ENCODE assay signal across 9 mouse cellular contexts in the genomic region with DNA sequence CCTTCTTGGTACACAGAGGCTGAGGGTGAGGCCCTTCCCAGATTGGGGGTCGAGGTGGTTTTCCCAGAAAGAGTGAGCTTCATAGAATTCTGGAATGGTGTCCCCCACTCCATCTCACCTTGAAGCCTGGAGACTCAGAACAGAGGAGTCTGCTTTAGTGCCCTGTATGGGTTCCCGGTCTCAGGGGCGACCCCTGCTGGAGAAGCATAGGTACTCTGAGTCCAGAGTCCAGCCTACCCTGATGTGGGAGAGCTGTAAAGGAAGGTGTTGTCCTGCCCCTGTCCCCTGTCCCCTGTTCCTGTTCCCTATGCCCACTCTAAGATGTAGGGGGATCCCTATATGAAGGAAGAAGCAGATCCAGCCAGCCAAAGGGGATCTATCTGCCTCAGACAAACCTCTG.
DNase-seq lines count a peak whose midpoint lies in the region; ATAC-seq and TF ChIP-seq lines count a peak whose summit lies in the region.
"Had no signal": no experiment of that assay in that cellular context is flagged by ENCODE, and none has a peak within 500 bp of the region (broad histone marks: within the 10 kb centered on the region; RNA-seq: fewer than 3 reads in every experiment).

No protein-coding gene starts in this region.

- TF ChIP-seq CTCF in hindbrain, postnatal 0 days (IDR thresholded peaks at IDR 0.05; ENCODE audit: low read depth), result peak; percentile 80

- WGBS in hindbrain, postnatal 0 days, result 11% methylated on average over 3 of the region's 3 CpGs

- no peaks in the 10 kb centered on the region for H3K9me3 ChIP-seq in hindbrain, postnatal 0 days (ENCODE audit: low read length)
- H3K9me3 ChIP-seq: neural tube, embryonic 12.5 days had no signal

- no peak overlapping the region for H3K9ac ChIP-seq in hindbrain, postnatal 0 days (replicated peaks; ENCODE audit: low read length)
- H3K9ac ChIP-seq: neural tube, embryonic 12.5 days had no signal

- 0 out of 2 replicates have a peak, but pooled peaks have one; percentile 40 for ATAC-seq in hindbrain, postnatal 0 days

- DNase-seq in layer of hippocampus, adult 11-12 months (ENCODE audit: low spot score), result peak; percentile 52
- DNase-seq in layer of hippocampus, postnatal 14 days (ENCODE audit: low spot score in 2 of 2), result no peak
- DNase-seq in NIH3T3 (ENCODE audit: low read depth), result peak; percentile 79
- DNase-seq in cerebellum, postnatal 10 days, result peak; percentile 79 to 81
- DNase-seq in hindbrain, postnatal 0 days (ENCODE audit: low spot score), result peak; percentile 49
- peak; percentile 38 to 57 for DNase-seq in lung, adult 18-20 months
- DNase-seq in retina, postnatal 7 days (ENCODE audit: low read depth, low spot score), result peak; percentile 41
- no peak for DNase-seq in frontal cortex, postnatal 36 days (ENCODE audit: low spot score in 2 of 2)

- H3K36me3 ChIP-seq in hindbrain, postnatal 0 days (ENCODE audit: insufficient read depth, low read length), result no peaks in the 10 kb centered on the region
- H3K36me3 ChIP-seq: neural tube, embryonic 12.5 days had no signal

- H3K27me3 ChIP-seq in hindbrain, postnatal 0 days (ENCODE audit: insufficient read depth, low read length), result no peaks in the 10 kb centered on the region
- H3K27me3 ChIP-seq: neural tube, embryonic 12.5 days had no signal

- H3K4me2 ChIP-seq in hindbrain, postnatal 0 days (ENCODE audit: low read depth, low read length), result no peak overlapping the region
- H3K4me2 ChIP-seq: neural tube, embryonic 12.5 days had no signal

- no peak overlapping the region for H3K4me3 ChIP-seq in hindbrain, postnatal 0 days (ENCODE audit: low read length)
- H3K4me3 ChIP-seq: neural tube, embryonic 12.5 days had no signal

- H3K27ac ChIP-seq in hindbrain, postnatal 0 days, result no peak overlapping the region
- H3K27ac ChIP-seq: neural tube, embryonic 12.5 days had no signal

- no peaks in the 10 kb centered on the region for H3K4me1 ChIP-seq in hindbrain, postnatal 0 days (ENCODE audit: insufficient read depth, low read length)
- H3K4me1 ChIP-seq: neural tube, embryonic 12.5 days had no signal

Comparison
In these comparisons a context has a peak if more than half of its experiments do, and no peak if none do; other contexts are left out.
1. DNase-seq: peak in layer of hippocampus, adult 11-12 months (single experiment), NIH3T3 (single experiment), cerebellum, postnatal 10 days (2 of 2), hindbrain, postnatal 0 days (single experiment), lung, adult 18-20 months (2 of 2) and retina, postnatal 7 days (single experiment); none in layer of hippocampus, postnatal 14 days (0 of 2) and frontal cortex, postnatal 36 days (0 of 2).